Mouse (Mus musculus) heart, embryonic 11.5 days (tissue): ENCODE data around the gene Mybpc3. TPM values are rescaled to one million over a fixed set of nuclear protein-coding genes. Genes with fewer than 3 reads are reported as not detected.

Experiments used
- ATAC-seq: fragments of 200-750 bp; cut with Nextera tagmentation; replicated peaks from 2 replicates; pipeline ENCODE4 v1.8.0; 2017; ENCODE audit warnings: moderate library complexity; ENCODE audit not compliant: insufficient number of reproducible peaks, low FRiP score, low TSS enrichment
- H3K27ac ChIP-seq: fragments of 300-500 bp; sonication (generic); 2 replicates; pipeline ENCODE4 v1.5.1; 2014; ENCODE audit warnings: mild to moderate bottlenecking, low read depth, low read length
- H3K27me3 ChIP-seq: fragments of 300-500 bp; sonication (generic); 2 replicates; pipeline ENCODE4 v1.6.1; 2014; ENCODE audit warnings: mild to moderate bottlenecking, low read length, mixed read lengths; ENCODE audit not compliant: control insufficient read depth, insufficient read depth
- H3K36me3 ChIP-seq: fragments of 300-500 bp; sonication (generic); 2 replicates; pipeline ENCODE4 v1.6.1; 2014; ENCODE audit warnings: mild to moderate bottlenecking, low read length, moderate library complexity, mixed read lengths; ENCODE audit not compliant: control insufficient read depth, insufficient read depth
- H3K4me1 ChIP-seq: fragments of 300-500 bp; sonication (generic); 2 replicates; pipeline ENCODE4 v1.6.1; 2014; ENCODE audit warnings: low read length; ENCODE audit not compliant: control insufficient read depth, insufficient read depth
- H3K4me2 ChIP-seq: fragments of 300-500 bp; sonication (generic); 2 replicates; pipeline ENCODE4 v1.6.1; 2014; ENCODE audit warnings: mild to moderate bottlenecking, moderate library complexity
- H3K4me3 ChIP-seq: fragments of 300-500 bp; sonication (generic); 2 replicates; pipeline ENCODE4 v1.5.1; 2014; ENCODE audit warnings: low read depth, low read length
- H3K9ac ChIP-seq: fragments of 300-500 bp; sonication (generic); 2 replicates; pipeline ENCODE4 v1.6.1; 2014; ENCODE audit warnings: mild to moderate bottlenecking, low read depth, low read length, moderate library complexity
- H3K9me3 ChIP-seq: fragments of 300-500 bp; sonication (generic); replicated peaks from 2 replicates; pipeline ENCODE4 v1.6.1; 2016; ENCODE audit warnings: low read length; ENCODE audit not compliant: control insufficient read depth
- WGBS: fragments of 180-500 bp; shearing (Covaris S2); extraction: QIAGEN DNeasy Blood & Tissue Kit; methylation state at CpG from one replicate; pipeline ENCODE4 v1.1.7; 2014; ENCODE audit not compliant: insufficient replicate concordance; 5-methylcytosine and 5-hydroxymethylcytosine counted together
- polyA plus RNA-seq: library from polyadenylated mRNA; unstranded; fragments of >200 nt; fragmentation: Nextera tagmentation; extraction: Ambion mirVana; gene quantifications from 2 replicates; pipeline ENCODE4 v1.2.1, GENCODE M21; 2014

Mybpc3 gene
- polyA plus RNA-seq, 1 experiment from 2014 or later = 470 TPM

DNA sequence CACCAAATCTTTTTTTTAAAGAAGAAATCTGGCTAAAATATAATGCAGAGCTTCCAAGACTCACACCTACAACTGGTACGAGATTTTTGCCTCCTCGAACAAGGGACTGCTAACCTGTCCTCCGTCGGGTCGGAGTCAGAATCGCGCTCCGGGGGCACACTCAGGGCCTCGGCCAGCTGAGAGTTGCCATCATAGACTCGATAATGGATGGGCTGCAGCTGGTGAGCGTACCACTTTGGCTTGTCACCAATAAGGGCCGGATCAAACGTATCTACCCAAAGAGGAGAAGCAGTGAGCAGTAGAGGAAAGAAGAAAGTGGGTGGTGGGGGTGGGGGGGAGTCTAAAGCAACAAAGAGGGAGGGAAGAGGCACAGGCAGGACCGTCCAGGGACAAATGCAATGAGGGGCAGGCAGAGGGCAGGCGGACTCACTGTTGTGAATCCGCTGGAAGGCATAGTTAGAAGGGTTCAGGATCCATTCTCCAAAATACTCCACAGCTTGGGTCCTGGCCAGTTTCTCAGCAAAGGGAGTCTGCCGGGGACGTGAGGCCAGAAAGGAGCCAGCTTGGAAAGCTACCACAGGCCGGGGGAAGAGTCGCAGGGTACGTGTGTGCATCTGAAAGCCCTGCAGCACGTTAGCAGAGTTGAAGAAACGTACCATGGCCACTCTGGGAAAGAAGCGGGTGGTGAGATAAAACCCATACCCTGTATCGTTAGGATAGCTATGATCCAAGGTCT lies 51.8 kb downstream of the Mybpc3 start:
- no peaks in the 10 kb centered on the region for H3K4me1 ChIP-seq
- no peak overlapping the region for H3K4me3 ChIP-seq
- no peaks in the 10 kb centered on the region for H3K36me3 ChIP-seq
- WGBS = 73% methylated on average over 25 of the region's 25 CpGs
- H3K9me3 ChIP-seq = no peaks in the 10 kb centered on the region
- no peak overlapping the region for H3K9ac ChIP-seq
- no peak for ATAC-seq
- no peaks in the 10 kb centered on the region for H3K27me3 ChIP-seq
- no peak overlapping the region for H3K4me2 ChIP-seq
- H3K27ac ChIP-seq = no peak overlapping the region

DNA sequence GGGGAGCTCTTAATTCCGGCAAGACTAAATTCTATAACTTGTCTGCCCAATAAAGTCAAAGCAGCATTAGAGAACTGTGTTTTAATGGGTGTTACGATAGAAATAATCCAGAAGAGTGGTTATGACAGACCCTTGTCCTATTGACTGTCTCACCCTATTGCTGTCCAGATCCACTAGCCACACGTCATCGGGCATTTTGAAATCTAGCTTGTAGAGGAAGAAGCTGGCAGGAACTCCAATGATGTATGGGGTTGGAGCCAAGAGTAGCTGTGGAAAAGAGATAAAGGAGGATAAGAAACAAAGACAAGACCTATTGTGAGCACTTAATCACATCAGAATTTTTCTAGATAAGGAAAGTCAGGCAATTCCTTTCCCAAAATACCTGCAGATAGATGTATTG lies 57.5 kb downstream of the Mybpc3 start:
- 70% methylated on average over 4 of the region's 4 CpGs for WGBS
- 0 out of 2 replicates have a peak, but pooled peaks cover 4% of the 10 kb centered on the region for H3K36me3 ChIP-seq
- H3K9ac ChIP-seq = no peak overlapping the region
- no peaks in the 10 kb centered on the region for H3K9me3 ChIP-seq
- H3K27ac ChIP-seq = no peak overlapping the region
- H3K27me3 ChIP-seq = no peaks in the 10 kb centered on the region
- H3K4me1 ChIP-seq = no peaks in the 10 kb centered on the region
- H3K4me3 ChIP-seq = no peak overlapping the region
- H3K4me2 ChIP-seq = no peak overlapping the region
- ATAC-seq = no peak

GRCm38 (mm10) chr2:91176234-91176633 lies 58.3 kb downstream of the Mybpc3 start:
- Histone ChIP-seq H3K27ac (no peak overlapping the region), H3K9ac (no peak overlapping the region), H3K36me3 (0 out of 2 replicates have a peak, but pooled peaks cover 4% of the 10 kb centered on the region), H3K4me1 (no peaks in the 10 kb centered on the region), H3K4me3 (no peak overlapping the region), H3K27me3 (no peaks in the 10 kb centered on the region), H3K9me3 (no peaks in the 10 kb centered on the region), H3K4me2 (no peak overlapping the region)
- 45% methylated on average over 6 of the region's 6 CpGs for WGBS
- no peak for ATAC-seq

DNA sequence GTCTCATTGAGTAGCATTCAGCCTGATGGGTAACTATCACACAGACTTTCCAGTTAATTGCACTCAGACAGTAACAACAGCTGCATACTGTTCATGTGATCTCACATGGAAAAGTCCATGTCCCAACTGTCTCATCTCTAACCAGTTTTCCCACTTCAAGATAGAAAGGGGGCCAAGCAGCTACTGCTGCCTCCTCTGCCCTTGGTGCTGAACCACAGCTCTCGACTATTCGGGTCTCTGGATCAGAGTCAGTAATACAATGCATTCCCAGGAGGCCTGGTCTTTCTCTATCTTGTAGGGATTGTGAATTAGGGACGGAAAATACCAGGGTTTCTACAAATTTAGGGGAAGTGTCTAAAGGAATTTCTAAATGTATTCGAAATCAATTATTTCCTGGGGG lies 61.9 kb downstream of the Mybpc3 start:
- 27% methylated on average over 4 of the region's 4 CpGs for WGBS
- ATAC-seq = no peak
- no peak overlapping the region for H3K4me3 ChIP-seq

DNA sequence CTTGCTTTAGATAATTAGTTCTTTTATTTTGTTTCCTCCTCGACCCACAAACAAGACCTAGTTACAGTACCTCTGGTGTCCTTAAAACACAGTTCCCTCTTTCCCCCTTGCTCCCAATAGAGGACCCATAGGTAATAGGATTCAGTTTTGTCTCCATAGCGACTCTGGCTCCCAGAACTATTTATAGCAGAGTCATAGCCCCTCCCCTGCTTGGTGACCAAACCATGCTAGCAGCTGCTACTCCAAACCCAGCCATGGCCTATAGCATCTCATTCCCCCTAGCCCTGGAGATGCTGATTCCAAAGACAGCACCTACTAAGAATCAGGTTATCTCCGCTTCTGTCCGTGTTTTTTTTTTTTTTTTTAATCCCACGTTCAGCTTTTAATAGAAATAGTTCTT lies 62.8 kb downstream of the Mybpc3 start:
- whole genome bisulfite sequencing = 63% methylated on average over 5 of the region's 5 CpGs
- Histone ChIP-seq H3K27me3 (no peaks in the 10 kb centered on the region), H3K4me2 (no peak overlapping the region), H3K9me3 (no peaks in the 10 kb centered on the region), H3K9ac (no peak overlapping the region), H3K36me3 (0 out of 2 replicates have a peak, but pooled peaks cover 4% of the 10 kb centered on the region), H3K27ac (no peak overlapping the region), H3K4me1 (peaks cover 11% of the 10 kb centered on the region), H3K4me3 (no peak overlapping the region)
- no peak for ATAC-seq

More for the DNA sequence above, 61.9 kb downstream of the Mybpc3 start:
- no peak overlapping the region for H3K4me2 ChIP-seq
- H3K9me3 ChIP-seq = no peaks in the 10 kb centered on the region
- H3K9ac ChIP-seq = no peak overlapping the region
- no peaks in the 10 kb centered on the region for H3K27me3 ChIP-seq
- H3K27ac ChIP-seq = no peak overlapping the region
- 0 out of 2 replicates have a peak, but pooled peaks cover 4% of the 10 kb centered on the region for H3K36me3 ChIP-seq
- H3K4me1 ChIP-seq = peaks cover 11% of the 10 kb centered on the region

- Histone ChIP-seq H3K4me3 (peak overlapping the region; percentile 94), H3K9ac (peak overlapping the region; percentile 74), H3K27me3 (no peaks in the 10 kb centered on the region), H3K4me2 (peak overlapping the region; percentile 98), H3K4me1 (peaks cover 11% of the 10 kb centered on the region), H3K27ac (no peak overlapping the region; the same call in 1 of the 2 replicates), H3K36me3 (0 out of 2 replicates have a peak, but pooled peaks cover 4% of the 10 kb centered on the region), H3K9me3 (no peaks in the 10 kb centered on the region)
- WGBS = 14% methylated on average over 8 of the region's 8 CpGs
- ATAC-seq = no peak
Observed at GRCm38 (mm10) chr2:91182016-91182404, 64.1 kb downstream of the Mybpc3 start.

GRCm38 (mm10) chr2:91182405-91183147 lies 64.6 kb downstream of the Mybpc3 start:
- H3K4me3 ChIP-seq = peak overlapping the region; percentile 94
- H3K27ac ChIP-seq = peak overlapping the region; percentile 29
- peaks cover 11% of the 10 kb centered on the region for H3K4me1 ChIP-seq
- WGBS = under 1% methylated on average over 81 of the region's 81 CpGs
- no peaks in the 10 kb centered on the region for H3K27me3 ChIP-seq
- H3K9me3 ChIP-seq = no peaks in the 10 kb centered on the region
- peak; percentile 84 for ATAC-seq
- 0 out of 2 replicates have a peak, but pooled peaks cover 4% of the 10 kb centered on the region for H3K36me3 ChIP-seq
- peak overlapping the region; percentile 74 for H3K9ac ChIP-seq
- peak overlapping the region; percentile 98 for H3K4me2 ChIP-seq

- WGBS = under 1% methylated on average over 9 of the region's 9 CpGs
- peak; percentile 91 for ATAC-seq
- Histone ChIP-seq H3K4me2 (peak overlapping the region; percentile 98), H3K4me3 (peak overlapping the region; percentile 94), H3K9me3 (no peaks in the 10 kb centered on the region), H3K27me3 (no peaks in the 10 kb centered on the region), H3K27ac (peak overlapping the region; percentile 29), H3K9ac (peak overlapping the region; percentile 74), H3K36me3 (no peaks in the 10 kb centered on the region), H3K4me1 (peaks cover 11% of the 10 kb centered on the region)
Observed at GRCm38 (mm10) chr2:91183148-91183513, 65.2 kb downstream of the Mybpc3 start.
